Mouse (Mus musculus): ENCODE data around the gene Zfp292. TPM values are rescaled to one million over a fixed set of nuclear protein-coding genes. Genes with fewer than 3 reads are reported as not detected.

Zfp292 gene
- total RNA-seq, 2 experiments from 2014 or later = 12.7 to 16.2 TPM

GRCm38 (mm10) chr4:34883366-34884029, 738 bp upstream of the Zfp292 start:
- DNase-seq (ENCODE audit: low spot score in 2 of 2) = no peak

- no peak for DNase-seq (ENCODE audit: low spot score in 2 of 2)
These were observed 430 bp downstream of the Zfp292 start for GRCm38 (mm10) chr4:34882291-34882769.

- no peak for DNase-seq (ENCODE audit: low spot score in 2 of 2)
These were observed 909 bp downstream of the Zfp292 start for GRCm38 (mm10) chr4:34881851-34882250.

- DNase-seq (ENCODE audit: low spot score in 2 of 2) = no peak
These were observed 1.7 kb downstream of the Zfp292 start for GRCm38 (mm10) chr4:34880921-34881650.

GRCm38 (mm10) chr4:34874234-34874633, 8.5 kb downstream of the Zfp292 start:
- no peak for DNase-seq (ENCODE audit: low spot score in 2 of 2)

GRCm38 (mm10) chr4:34872896-34873495, 9.8 kb downstream of the Zfp292 start:
- DNase-seq (ENCODE audit: low spot score in 2 of 2) = no peak

GRCm38 (mm10) chr4:34869813-34870212, 12.9 kb downstream of the Zfp292 start:
- DNase-seq (ENCODE audit: low spot score in 2 of 2) = no peak

GRCm38 (mm10) chr4:34861438-34861837, 21.3 kb downstream of the Zfp292 start:
- DNase-seq (ENCODE audit: low spot score in 2 of 2) = no peak

- no peak for DNase-seq (ENCODE audit: low spot score in 2 of 2)
These were observed 23.3 kb downstream of the Zfp292 start for GRCm38 (mm10) chr4:34859416-34859815.

GRCm38 (mm10) chr4:34858903-34859302, 23.9 kb downstream of the Zfp292 start:
- no peak for DNase-seq (ENCODE audit: low spot score in 2 of 2)

GRCm38 (mm10) chr4:34855966-34856365, 26.8 kb downstream of the Zfp292 start:
- no peak for DNase-seq (ENCODE audit: low spot score in 2 of 2)

GRCm38 (mm10) chr4:34852051-34852450, 30.7 kb downstream of the Zfp292 start:
- no peak for DNase-seq (ENCODE audit: low spot score in 2 of 2)

- DNase-seq (ENCODE audit: low spot score in 2 of 2) = no peak
These were observed 32.6 kb downstream of the Zfp292 start for GRCm38 (mm10) chr4:34850156-34850555.

GRCm38 (mm10) chr4:34847679-34848309, 35.0 kb downstream of the Zfp292 start:
- DNase-seq (ENCODE audit: low spot score in 2 of 2) = no peak

GRCm38 (mm10) chr4:34843839-34844238, 38.9 kb downstream of the Zfp292 start:
- no peak for DNase-seq (ENCODE audit: low spot score in 2 of 2)

- no peak for DNase-seq (ENCODE audit: low spot score in 2 of 2)
These were observed 39.9 kb downstream of the Zfp292 start for GRCm38 (mm10) chr4:34842826-34843225.

GRCm38 (mm10) chr4:34831496-34831895, 51.3 kb downstream of the Zfp292 start:
- no peak for DNase-seq (ENCODE audit: low spot score in 2 of 2)

GRCm38 (mm10) chr4:34829456-34829855, 53.3 kb downstream of the Zfp292 start:
- no peak for DNase-seq (ENCODE audit: low spot score in 2 of 2)

- no peak for DNase-seq (ENCODE audit: low spot score in 2 of 2)
These were observed 58.9 kb downstream of the Zfp292 start for GRCm38 (mm10) chr4:34823901-34824300.

- no peak for DNase-seq (ENCODE audit: low spot score in 2 of 2)
These were observed 62.9 kb downstream of the Zfp292 start for GRCm38 (mm10) chr4:34819904-34820303.

GRCm38 (mm10) chr4:34801166-34802034, 81.4 kb downstream of the Zfp292 start:
- no peak for DNase-seq (ENCODE audit: low spot score in 2 of 2)
